Comparison of ENCODE assay signal across 8 mouse cellular contexts in the genomic region with DNA sequence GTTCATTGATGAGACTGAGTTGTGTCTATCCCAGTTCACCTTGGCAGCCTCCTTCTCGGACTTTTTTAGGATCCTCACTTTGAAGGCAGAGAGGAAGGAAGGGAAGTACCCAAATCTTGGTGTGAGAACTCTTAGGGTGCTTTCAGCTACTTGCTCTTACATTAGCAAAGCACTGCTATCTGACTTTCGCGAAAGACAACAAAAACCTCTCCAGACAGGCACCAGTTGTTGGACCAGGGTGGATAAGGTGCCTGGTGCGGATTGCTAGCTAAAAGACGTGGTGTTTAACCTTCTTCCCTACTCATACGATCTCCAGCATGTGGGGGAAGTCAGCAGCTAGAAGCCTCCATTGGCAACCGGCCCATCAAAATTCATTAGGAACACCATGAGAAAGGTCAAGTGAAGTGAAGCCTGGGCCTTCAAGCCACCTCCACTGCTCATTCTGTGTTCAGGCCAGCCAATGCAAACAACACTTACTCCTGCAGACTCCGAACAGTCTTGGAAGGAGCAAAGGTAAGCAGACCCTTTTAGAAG.
DNase-seq lines count a peak whose midpoint lies in the region; ATAC-seq and TF ChIP-seq lines count a peak whose summit lies in the region.

No protein-coding gene starts in this region.

- no peak for ATAC-seq in stomach, embryonic 15.5 days (ENCODE audit: insufficient read depth, low FRiP score, low read depth)

- no peak overlapping the region for H3K27ac ChIP-seq in gastrocnemius, adult 2 months
- peak overlapping the region; percentile 98 for H3K27ac ChIP-seq in hindbrain, embryonic 10.5 days
- H3K27ac ChIP-seq in limb, embryonic 10.5 days, result peak overlapping the region; percentile 99
- H3K27ac ChIP-seq in stomach, embryonic 15.5 days, result peak overlapping the region; percentile 48; the same call in 1 of the 2 replicates

- H3K4me2 ChIP-seq in stomach, embryonic 15.5 days, result peak overlapping the region; percentile 78

- H3K4me1 ChIP-seq in hindbrain, embryonic 10.5 days (replicated peaks), result peaks cover 18% of the 10 kb centered on the region
- H3K4me1 ChIP-seq in limb, embryonic 10.5 days, result peaks cover 20% of the 10 kb centered on the region
- no peaks in the 10 kb centered on the region for H3K4me1 ChIP-seq in stomach, embryonic 15.5 days

- no peak overlapping the region for H3K9ac ChIP-seq in stomach, embryonic 15.5 days

- peak; percentile 15 for DNase-seq in gastrocnemius, adult 2 months
- DNase-seq in gastrocnemius, adult 18-20 months (ENCODE audit: low spot score), result no peak
- DNase-seq in cerebellum, adult 18-20 months, result peak; percentile 51 to 55
- DNase-seq in hindbrain, embryonic 10.5 days (ENCODE audit: low spot score), result peak; percentile 6
- no peak for DNase-seq in limb, embryonic 10.5 days (ENCODE audit: low spot score)
- DNase-seq in thymus, postnatal 0 days (ENCODE audit: low spot score), result no peak
- no peak for DNase-seq in left cerebral cortex, adult 11 months (ENCODE audit: low spot score)

- WGBS in hindbrain, embryonic 10.5 days, result 47% methylated on average over 8 of the region's 8 CpGs
- 50% methylated on average over 8 of the region's 8 CpGs for WGBS in limb, embryonic 10.5 days
- WGBS in stomach, embryonic 15.5 days, result 41% methylated on average over 8 of the region's 8 CpGs

- intact Hi-C loops in gastrocnemius, adult 2 months (cut with DNase I), result no loop called here

- no peaks in the 10 kb centered on the region for H3K9me3 ChIP-seq in hindbrain, embryonic 10.5 days
- no peaks in the 10 kb centered on the region for H3K9me3 ChIP-seq in limb, embryonic 10.5 days (replicated peaks)
- H3K9me3 ChIP-seq in stomach, embryonic 15.5 days, result no peaks in the 10 kb centered on the region

- H3K4me3 ChIP-seq in gastrocnemius, adult 2 months, result peak overlapping the region; percentile 36
- peak overlapping the region; percentile 80 for H3K4me3 ChIP-seq in hindbrain, embryonic 10.5 days
- H3K4me3 ChIP-seq in limb, embryonic 10.5 days, result peak overlapping the region; percentile 79
- H3K4me3 ChIP-seq in stomach, embryonic 15.5 days (replicated peaks), result peak overlapping the region; percentile 85

- TF ChIP-seq CTCF in gastrocnemius, adult 2 months (IDR thresholded peaks at IDR 0.05), result no peak

- H3K27me3 ChIP-seq in hindbrain, embryonic 10.5 days (ENCODE audit: insufficient read depth, poor library complexity, severe bottlenecking), result 0 out of 2 replicates have a peak, but pooled peaks cover 8% of the 10 kb centered on the region
- 0 out of 2 replicates have a peak, but pooled peaks cover 4% of the 10 kb centered on the region for H3K27me3 ChIP-seq in limb, embryonic 10.5 days (ENCODE audit: low read depth, poor library complexity, severe bottlenecking)
- H3K27me3 ChIP-seq in stomach, embryonic 15.5 days (replicated peaks), result no peaks in the 10 kb centered on the region

- no peaks in the 10 kb centered on the region for H3K36me3 ChIP-seq in hindbrain, embryonic 10.5 days
- H3K36me3 ChIP-seq in limb, embryonic 10.5 days, result no peaks in the 10 kb centered on the region
- H3K36me3 ChIP-seq in stomach, embryonic 15.5 days, result no peaks in the 10 kb centered on the region

Comparison
In these comparisons a context has a peak if more than half of its experiments do, and no peak if none do; other contexts are left out.
1. DNase-seq: peak in gastrocnemius, adult 2 months (single experiment), cerebellum, adult 18-20 months (2 of 2) and hindbrain, embryonic 10.5 days (single experiment); none in gastrocnemius, adult 18-20 months (single experiment), limb, embryonic 10.5 days (single experiment), thymus, postnatal 0 days (single experiment) and left cerebral cortex, adult 11 months (single experiment).
2. Peak in every context shown above with its lines, with median percentiles within 50 percentile points of each other: H3K4me3 ChIP-seq.